Mouse (Mus musculus) forebrain, postnatal 0 days (tissue): ENCODE data around the gene Pik3r2. TPM values are rescaled to one million over a fixed set of nuclear protein-coding genes. Genes with fewer than 3 reads are reported as not detected.

ENCODE experiments used
- ATAC-seq: fragments of 200-750 bp; cut with Nextera tagmentation; 2 replicates; pipeline ENCODE4 v1.8.0; 2017; ENCODE audit warnings: mild to moderate bottlenecking, moderate library complexity
- DNase-seq: peaks from one replicate; pipeline ENCODE4 v3.0.0-alpha.2; 2015
- H3K27ac ChIP-seq: fragments of 300-500 bp; sonication (generic); 2 replicates; pipeline ENCODE4 v1.5.1; 2014; ENCODE audit warnings: low read depth, mild to moderate bottlenecking, antibody characterized with exemption, low read length, moderate library complexity, mixed read lengths
- H3K27me3 ChIP-seq: fragments of 300-500 bp; sonication (generic); 2 replicates; pipeline ENCODE4 v1.6.1; 2014; ENCODE audit warnings: mild to moderate bottlenecking, low read length, mixed read lengths; ENCODE audit not compliant: insufficient read depth
- H3K36me3 ChIP-seq: fragments of 300-500 bp; sonication (generic); 2 replicates; pipeline ENCODE4 v1.6.1; 2014; ENCODE audit warnings: mild to moderate bottlenecking, moderate library complexity; ENCODE audit not compliant: insufficient read depth
- H3K4me1 ChIP-seq: fragments of 300-500 bp; sonication (generic); 2 replicates; pipeline ENCODE4 v1.6.1; 2014; ENCODE audit warnings: antibody characterized with exemption; ENCODE audit not compliant: insufficient read depth
- H3K4me2 ChIP-seq: fragments of 300-500 bp; sonication (generic); 2 replicates; pipeline ENCODE4 v1.6.1; 2014; ENCODE audit warnings: low read depth, mild to moderate bottlenecking, moderate library complexity
- H3K4me3 ChIP-seq: fragments of 300-500 bp; sonication (generic); 2 replicates; pipeline ENCODE4 v1.5.1; 2014; ENCODE audit warnings: low read depth, low read length, mixed read lengths
- H3K9ac ChIP-seq: fragments of 300-500 bp; sonication (generic); 2 replicates; pipeline ENCODE4 v1.6.1; 2014; ENCODE audit warnings: mild to moderate bottlenecking
- H3K9me3 ChIP-seq: fragments of 300-500 bp; sonication (generic); 2 replicates; pipeline ENCODE4 v1.6.1; 2016; ENCODE audit warnings: low read length
- CTCF ChIP-seq: sonication (generic); IDR thresholded peaks from 2 replicates; pipeline ENCODE4 v1.5.1; 2016; ENCODE audit warnings: antibody characterized with exemption, control low read depth, low read depth
- WGBS: fragments of 180-500 bp; shearing (Covaris S2); extraction: QIAGEN DNeasy Blood & Tissue Kit; methylation state at CpG from one replicate; pipeline ENCODE4 v1.1.7; 2014; 5-methylcytosine and 5-hydroxymethylcytosine counted together
- polyA plus RNA-seq: library from polyadenylated mRNA; unstranded; fragments of >200 nt; fragmentation: Nextera tagmentation; extraction: Ambion mirVana; gene quantifications from 2 replicates; pipeline ENCODE4 v1.2.1, GENCODE M21; 2015
- total RNA-seq: library from RNA; depleted of rRNA; stranded (reverse); fragments of >200 nt; gene quantifications from 2 replicates; pipeline ENCODE4 v1.2.3, GENCODE M21; 2014

Gene Pik3r2
- total and polyA plus RNA-seq, 2 experiments from 2014 or later, result 147 to 170 TPM

GRCm38 (mm10) chr8:70748246-70749096, 28.0 kb downstream of the Pik3r2 start:
- no peak for DNase-seq
- 86% methylated on average over 23 of the region's 23 CpGs for WGBS
- H3K9ac ChIP-seq, result no peak overlapping the region
- no peak for ATAC-seq
- no peak for TF ChIP-seq CTCF
- H3K36me3 ChIP-seq, result no peaks in the 10 kb centered on the region
- H3K4me2 ChIP-seq, result no peak overlapping the region
- H3K4me1 ChIP-seq, result no peaks in the 10 kb centered on the region; the same call in 1 of the 2 replicates
- H3K9me3 ChIP-seq, result no peaks in the 10 kb centered on the region
- peaks cover 16% of the 10 kb centered on the region for H3K27me3 ChIP-seq
- H3K4me3 ChIP-seq, result no peak overlapping the region
- no peak overlapping the region for H3K27ac ChIP-seq

DNA sequence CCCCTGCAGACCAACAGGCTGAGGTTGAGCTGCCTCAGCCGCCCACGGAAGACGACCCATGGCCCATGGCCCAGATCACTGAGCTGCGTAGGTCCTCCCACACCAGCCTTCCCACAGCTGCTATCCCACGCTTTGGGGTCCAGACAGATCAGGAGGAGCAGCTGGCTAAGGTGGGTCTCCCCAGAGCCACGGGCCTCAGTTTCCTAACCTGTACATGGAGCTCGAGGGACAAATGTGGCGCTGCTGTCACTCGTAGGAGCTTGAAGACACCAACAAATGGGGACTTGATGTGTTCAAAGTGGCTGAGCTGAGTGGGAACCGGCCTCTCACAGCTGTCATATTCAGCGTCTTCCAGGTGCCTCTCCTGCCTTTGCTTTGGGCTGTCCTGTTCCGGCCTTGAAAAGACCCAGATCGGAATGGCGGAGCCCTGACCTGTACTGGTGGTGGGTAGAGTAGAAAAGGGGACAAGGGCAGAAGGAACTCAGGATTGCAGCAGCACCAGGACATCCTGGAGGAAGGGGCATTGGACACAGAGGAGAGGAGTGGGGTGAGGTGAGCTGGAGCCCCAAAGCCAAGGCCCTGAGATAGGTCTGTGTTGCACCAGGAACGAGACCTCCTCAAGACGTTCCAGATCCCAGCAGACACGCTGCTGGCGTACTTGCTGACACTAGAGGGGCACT, 29.2 kb downstream of the Pik3r2 start:
- no peak for DNase-seq
- no peak overlapping the region for H3K9ac ChIP-seq
- no peak for TF ChIP-seq CTCF
- H3K4me3 ChIP-seq, result no peak overlapping the region
- H3K9me3 ChIP-seq, result no peaks in the 10 kb centered on the region
- peaks cover 25% of the 10 kb centered on the region for H3K27me3 ChIP-seq
- no peak overlapping the region for H3K27ac ChIP-seq
- H3K36me3 ChIP-seq, result no peaks in the 10 kb centered on the region
- no peak for ATAC-seq
- 87% methylated on average over 18 of the region's 18 CpGs for WGBS
- H3K4me1 ChIP-seq, result no peaks in the 10 kb centered on the region; the same call in 1 of the 2 replicates
- H3K4me2 ChIP-seq, result no peak overlapping the region

DNA sequence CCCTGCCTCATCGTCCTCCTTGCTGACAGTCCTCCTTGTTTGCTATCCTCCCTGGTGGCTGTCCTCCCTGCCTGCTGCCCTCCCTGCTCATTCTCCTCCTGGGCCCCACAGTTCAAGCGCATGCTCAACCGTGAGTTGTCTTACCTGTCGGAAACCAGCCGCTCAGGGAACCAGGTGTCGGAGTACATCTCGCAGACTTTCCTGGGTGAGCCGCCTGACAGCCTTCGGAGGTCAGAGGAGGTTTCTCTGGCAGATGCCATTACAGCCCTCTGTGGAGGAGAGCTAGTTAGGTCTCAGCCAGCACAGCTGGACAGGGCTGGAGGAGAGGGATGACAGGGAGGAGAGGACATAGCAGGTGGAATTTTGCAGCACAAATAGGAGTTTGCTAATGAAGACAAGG, 29.8 kb downstream of the Pik3r2 start:
- H3K4me3 ChIP-seq, result no peak overlapping the region
- WGBS, result 75% methylated on average over 9 of the region's 9 CpGs
- H3K4me1 ChIP-seq, result no peaks in the 10 kb centered on the region; the same call in 1 of the 2 replicates
- H3K36me3 ChIP-seq, result no peaks in the 10 kb centered on the region
- H3K9me3 ChIP-seq, result no peaks in the 10 kb centered on the region
- no peak overlapping the region for H3K9ac ChIP-seq
- TF ChIP-seq CTCF, result no peak
- H3K27ac ChIP-seq, result no peak overlapping the region
- no peak overlapping the region for H3K4me2 ChIP-seq
- ATAC-seq, result no peak
- no peak for DNase-seq
- peaks cover 25% of the 10 kb centered on the region for H3K27me3 ChIP-seq

DNA sequence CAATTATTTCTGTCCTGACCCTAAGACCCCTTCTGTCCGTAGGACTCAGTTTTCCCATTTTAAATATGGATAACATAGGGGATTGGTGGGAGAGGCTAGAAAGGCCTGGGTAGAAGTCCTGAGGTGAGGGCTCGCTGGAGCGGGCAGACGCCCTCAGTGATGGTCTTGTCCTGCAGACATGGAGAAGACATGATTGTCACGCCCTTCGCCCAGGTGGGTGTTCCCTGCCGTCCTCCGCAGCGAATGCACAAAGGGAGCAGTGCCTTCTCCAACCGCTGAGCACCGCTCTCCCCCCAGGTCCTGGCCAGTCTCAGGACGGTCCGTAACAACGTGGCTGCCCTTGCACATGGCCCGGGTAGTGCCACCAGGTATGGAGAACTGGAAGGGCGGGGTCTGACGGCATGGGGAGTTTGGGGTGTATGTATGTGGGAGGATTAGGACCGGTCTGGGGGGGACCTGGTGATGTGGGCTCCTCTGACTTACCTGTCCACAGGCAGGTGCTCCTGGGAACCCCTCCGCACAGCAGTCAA, 30.8 kb downstream of the Pik3r2 start:
- H3K4me3 ChIP-seq, result no peak overlapping the region
- H3K27me3 ChIP-seq, result peaks cover 31% of the 10 kb centered on the region
- no peaks in the 10 kb centered on the region for H3K36me3 ChIP-seq
- DNase-seq (no peak), ATAC-seq (no peak)
- no peak overlapping the region for H3K9ac ChIP-seq
- no peak overlapping the region for H3K4me2 ChIP-seq
- H3K4me1 ChIP-seq, result no peaks in the 10 kb centered on the region; the same call in 1 of the 2 replicates
- H3K27ac ChIP-seq, result no peak overlapping the region
- no peak for TF ChIP-seq CTCF
- 68% methylated on average over 19 of the region's 19 CpGs for WGBS
- H3K9me3 ChIP-seq, result no peaks in the 10 kb centered on the region

GRCm38 (mm10) chr8:70744806-70745205, 31.7 kb downstream of the Pik3r2 start:
- Histone ChIP-seq H3K4me3 (no peak overlapping the region), H3K27ac (no peak overlapping the region), H3K9ac (no peak overlapping the region), H3K9me3 (no peaks in the 10 kb centered on the region), H3K4me1 (no peaks in the 10 kb centered on the region; the same call in 1 of the 2 replicates), H3K27me3 (peaks cover 31% of the 10 kb centered on the region), H3K4me2 (no peak overlapping the region), H3K36me3 (no peaks in the 10 kb centered on the region)
- no peak for TF ChIP-seq CTCF
- ATAC-seq (no peak), DNase-seq (no peak)
- 65% methylated on average over 11 of the region's 11 CpGs for WGBS

- WGBS, result 5% methylated on average over 48 of the region's 48 CpGs
- H3K4me3 ChIP-seq, result peak overlapping the region; percentile 35
- no peaks in the 10 kb centered on the region for H3K36me3 ChIP-seq
- peak; percentile 74 for DNase-seq
- ATAC-seq, result peak; percentile 80
- no peaks in the 10 kb centered on the region; the same call in 1 of the 2 replicates for H3K4me1 ChIP-seq
- no peak overlapping the region for H3K27ac ChIP-seq
- H3K4me2 ChIP-seq, result peak overlapping the region; percentile 56
- no peak for TF ChIP-seq CTCF
- H3K27me3 ChIP-seq, result peaks cover 31% of the 10 kb centered on the region
- H3K9ac ChIP-seq, result peak overlapping the region; percentile 44
- no peaks in the 10 kb centered on the region for H3K9me3 ChIP-seq
These were observed 32.6 kb downstream of the Pik3r2 start for GRCm38 (mm10) chr8:70743656-70744590.
